Mouse (Mus musculus): ENCODE results near the gene 1600014C10Rik. TPM values are rescaled to one million over a fixed set of nuclear protein-coding genes. Genes with fewer than 3 reads are reported as not detected.

The 1600014C10Rik gene
- total RNA-seq, 2 experiments from 2014 or later = 34.2 to 43.7 TPM

DNA sequence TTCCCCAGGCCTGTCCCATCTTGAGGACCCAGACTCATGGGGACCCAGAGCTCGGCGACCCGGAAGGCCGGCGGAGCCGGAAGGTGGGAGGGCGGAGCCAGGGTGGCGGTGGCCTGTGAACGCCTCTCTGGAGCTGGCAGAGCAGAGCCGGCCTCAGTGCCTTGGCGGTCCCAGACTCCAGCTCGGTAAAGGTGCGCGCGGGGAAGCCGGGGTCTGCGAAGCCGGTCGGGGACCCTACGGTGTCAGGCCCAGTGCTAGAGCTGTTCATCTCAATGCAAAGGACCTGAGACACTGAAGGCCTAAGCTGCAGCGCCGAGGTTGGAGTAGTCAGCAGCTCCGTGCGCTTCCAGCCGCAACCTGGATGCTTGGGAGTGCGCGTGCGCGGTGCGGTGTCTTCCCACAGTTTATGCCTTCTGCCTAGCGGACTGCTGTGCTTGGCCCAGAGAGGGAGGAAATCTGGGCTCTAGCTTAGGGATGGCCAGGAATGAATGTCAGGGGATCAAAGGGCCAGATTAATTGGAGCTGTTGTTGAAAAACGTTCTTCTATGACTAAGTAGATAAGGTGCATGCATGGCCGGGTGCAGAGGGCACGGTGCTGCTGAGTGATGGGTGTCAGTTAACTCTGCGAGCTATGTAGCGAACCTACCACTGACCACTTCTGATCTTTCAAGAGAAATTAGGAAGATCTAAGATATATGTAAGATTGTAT lies 846 bp downstream of the 1600014C10Rik start:
- DNase-seq = peak; percentile 92 to 94

DNA sequence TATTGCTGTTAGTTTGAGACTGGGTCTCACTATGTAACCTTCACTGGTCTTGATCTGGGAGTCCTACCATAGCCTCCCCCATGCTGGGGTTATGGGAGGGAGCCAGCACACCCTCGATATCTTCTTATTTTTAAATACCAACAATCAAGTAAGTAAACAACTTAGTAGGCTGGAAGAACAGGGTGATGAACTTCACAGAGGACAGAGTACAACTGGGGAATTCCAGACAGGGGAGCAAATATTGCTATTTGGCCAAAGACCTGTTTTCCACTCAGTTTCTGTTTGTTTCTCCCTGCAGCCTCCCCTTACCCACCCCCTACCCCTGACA lies 1.4 kb downstream of the 1600014C10Rik start:
- no peak for DNase-seq

DNA sequence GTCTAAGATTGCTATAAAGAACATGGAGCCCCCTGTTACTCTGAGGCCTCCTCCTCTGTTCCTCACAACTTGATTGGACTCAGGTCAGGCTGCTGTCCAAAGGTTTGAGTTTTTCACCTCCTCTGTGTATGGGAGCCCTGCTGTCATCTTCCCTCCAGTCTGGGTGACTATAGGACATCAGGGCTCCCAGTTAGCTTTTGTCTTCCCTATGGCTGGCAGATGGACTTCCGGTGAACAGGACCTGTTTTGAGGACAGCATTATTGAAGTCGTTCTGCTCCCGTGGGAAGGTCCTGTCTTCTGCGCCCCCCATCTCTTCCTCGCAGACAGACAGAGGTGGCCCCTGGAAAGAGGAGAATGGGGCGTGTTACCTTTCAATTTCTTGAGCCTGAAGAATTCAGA lies 1.8 kb downstream of the 1600014C10Rik start:
- no peak for DNase-seq

DNA sequence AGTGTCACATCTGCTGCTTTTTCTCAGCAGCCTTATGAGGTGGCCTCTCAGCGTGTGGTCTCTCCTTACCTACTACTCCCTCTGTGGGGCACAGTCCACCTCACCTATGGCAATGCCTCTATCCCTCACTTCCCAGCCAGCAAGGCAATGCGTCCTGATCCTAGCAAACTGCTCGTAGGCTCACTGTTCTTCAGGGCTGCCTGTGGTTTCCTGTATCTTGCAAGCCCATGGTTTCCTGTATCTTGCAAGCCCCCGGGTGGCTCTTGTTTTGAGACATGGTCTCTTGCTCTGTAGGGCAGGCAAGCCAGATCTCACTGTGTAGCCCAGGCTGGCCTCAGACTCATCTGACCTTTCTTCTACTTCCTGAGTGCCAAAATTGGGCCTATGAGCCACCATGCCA lies 3.8 kb downstream of the 1600014C10Rik start:
- DNase-seq = no peak

GRCm38 (mm10) chr7:38187796-38188195 lies 4.8 kb downstream of the 1600014C10Rik start:
- DNase-seq = peak in 1 of 2 experiments; percentile 42

DNA sequence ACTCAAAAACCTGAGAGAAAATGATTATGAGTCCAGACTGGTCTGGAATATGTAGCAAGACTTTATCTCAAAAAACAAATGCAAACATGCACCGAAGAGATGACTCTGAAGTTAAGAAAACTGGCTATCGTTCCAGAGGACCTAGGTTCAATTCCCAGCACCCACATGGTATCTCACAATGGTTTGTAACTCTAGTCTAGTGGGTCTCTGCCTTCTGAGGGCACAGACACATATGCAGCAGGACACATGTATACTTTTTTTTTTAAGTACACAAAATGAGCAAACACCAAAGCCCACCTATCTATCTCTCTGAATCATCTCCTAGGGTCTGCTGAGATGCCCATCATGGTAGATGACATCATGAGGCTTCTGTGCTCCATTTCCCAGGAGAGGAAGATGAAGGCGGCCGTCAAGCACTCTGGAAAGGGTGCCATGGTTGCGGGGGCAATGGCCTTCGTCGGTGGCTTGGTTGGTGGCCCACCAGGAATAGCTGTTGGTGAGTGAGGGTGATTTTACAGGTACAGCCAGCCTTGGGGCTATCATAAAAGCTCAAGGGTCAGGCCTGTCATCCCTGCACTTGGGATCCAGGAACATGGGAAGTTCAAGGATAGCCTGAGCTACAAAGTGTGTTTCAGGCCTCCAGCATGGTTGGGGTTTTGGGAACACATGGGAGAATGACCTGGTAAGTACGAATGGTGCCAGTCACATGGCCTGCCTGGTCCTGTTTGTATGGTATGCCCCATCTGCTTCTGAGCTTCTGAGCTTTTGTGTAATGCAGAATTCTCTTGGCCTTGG lies 5.5 kb downstream of the 1600014C10Rik start:
- no peak for DNase-seq

- no peak for DNase-seq
Observed at GRCm38 (mm10) chr7:38189136-38189982, 6.3 kb downstream of the 1600014C10Rik start.

- DNase-seq = no peak
Observed at GRCm38 (mm10) chr7:38190056-38190835, 7.2 kb downstream of the 1600014C10Rik start.

- no peak for DNase-seq
Observed at GRCm38 (mm10) chr7:38191146-38191545, 8.1 kb downstream of the 1600014C10Rik start.

- DNase-seq = no peak
Observed at GRCm38 (mm10) chr7:38191571-38191970, 8.6 kb downstream of the 1600014C10Rik start.

DNA sequence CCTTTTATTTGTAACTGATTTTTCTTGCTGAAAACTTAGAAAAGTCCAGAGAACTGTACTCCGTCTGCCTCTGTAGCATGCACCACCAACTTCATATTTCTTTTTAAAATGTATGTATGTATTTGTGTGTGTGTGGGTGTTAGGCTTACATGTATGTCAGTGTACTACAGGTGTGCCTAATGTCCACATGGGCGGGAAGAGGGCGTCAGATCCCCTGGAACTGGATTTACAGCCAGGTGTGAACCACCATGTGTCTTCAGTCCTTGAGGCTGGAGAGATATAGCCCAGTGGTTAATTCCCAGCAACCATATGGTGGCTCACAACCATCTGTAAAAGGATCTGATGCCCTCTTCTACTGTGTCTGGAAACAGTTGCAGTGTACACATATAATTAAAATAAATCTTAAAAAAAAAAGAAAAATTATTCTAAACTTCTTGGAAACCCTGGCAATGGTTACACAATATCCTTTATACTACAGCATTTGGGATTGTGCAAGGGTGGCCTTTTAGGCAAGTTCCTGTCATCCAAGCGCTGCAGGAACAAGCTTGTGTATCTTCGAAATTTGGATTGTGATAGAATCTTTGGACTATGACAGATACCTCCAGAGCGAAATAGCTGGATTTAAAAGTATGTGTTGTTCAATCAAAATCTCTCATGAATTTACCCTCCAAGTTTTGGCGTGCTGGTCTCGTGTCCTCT lies 17.0 kb downstream of the 1600014C10Rik start:
- no peak for DNase-seq

DNA sequence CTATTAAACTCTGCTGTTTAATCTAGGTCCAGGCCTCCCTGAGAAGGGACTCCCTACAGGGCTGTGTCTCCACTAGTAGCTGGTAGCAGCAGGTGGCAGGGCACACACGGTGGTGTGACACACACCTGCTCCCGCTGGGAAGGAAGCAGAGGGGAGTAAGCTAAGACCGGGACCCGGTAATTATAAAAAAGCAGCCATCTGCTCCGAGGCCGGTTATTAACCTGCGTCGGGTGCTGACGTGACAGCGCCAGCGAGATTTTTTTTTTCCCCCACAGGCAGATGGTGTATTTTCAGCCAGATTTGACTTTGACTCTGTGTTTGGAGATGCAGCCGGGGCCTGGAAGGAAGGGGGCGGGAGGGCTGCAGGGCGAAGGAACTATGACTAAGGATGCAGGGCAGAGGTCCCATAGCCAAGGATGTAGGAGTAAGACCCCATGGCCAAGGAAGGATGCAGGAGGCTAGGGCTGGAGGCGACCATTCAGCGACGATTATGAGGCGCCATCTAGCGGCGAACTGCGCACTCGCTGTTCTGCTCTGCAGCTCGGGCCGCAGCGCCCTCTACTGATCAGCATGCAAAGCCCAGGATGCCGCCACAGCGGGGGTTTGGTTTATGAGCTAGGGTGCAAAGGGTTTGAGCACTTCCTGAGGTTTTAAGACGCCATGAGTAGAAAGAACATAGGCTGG lies 17.7 kb downstream of the 1600014C10Rik start:
- DNase-seq = peak; percentile 85 to 91

DNA sequence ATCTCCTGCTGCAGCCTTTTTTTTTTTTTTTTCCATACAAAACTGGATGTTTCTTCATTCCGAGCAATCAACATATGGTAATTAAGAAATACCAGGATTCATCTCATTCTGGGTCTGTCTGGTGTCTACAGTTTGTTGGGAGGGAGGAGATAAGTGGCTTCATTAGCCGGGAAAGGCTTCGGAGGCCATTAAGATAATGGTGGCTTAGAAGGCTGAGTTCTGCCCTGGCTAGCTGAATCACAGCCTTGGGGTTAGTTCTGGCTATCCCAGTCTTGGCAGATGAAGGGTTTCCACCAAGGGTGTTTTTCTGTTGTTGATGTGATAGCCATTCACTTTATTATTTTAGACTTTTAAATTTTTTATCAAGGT lies 18.3 kb downstream of the 1600014C10Rik start:
- no peak for DNase-seq

DNA sequence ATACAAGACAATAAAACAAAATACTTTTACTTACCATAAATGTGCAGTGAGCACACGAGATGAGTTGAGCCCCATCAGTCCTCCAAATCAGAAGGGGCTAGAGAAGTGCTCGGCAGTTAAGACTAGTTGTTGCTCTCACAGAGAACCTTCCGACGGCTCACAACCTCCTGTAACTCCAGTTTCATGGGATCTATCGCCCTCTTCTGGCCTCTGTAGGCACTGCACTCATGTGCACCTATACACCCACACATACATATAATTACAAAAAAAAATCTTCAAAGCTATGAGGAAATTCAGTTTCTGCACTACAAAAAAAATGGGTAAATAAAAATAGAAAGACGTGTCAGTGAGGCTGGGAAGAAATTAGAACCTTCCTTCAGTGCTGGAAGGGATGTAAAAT lies 21.3 kb downstream of the 1600014C10Rik start:
- DNase-seq = no peak

- DNase-seq = no peak
Observed at GRCm38 (mm10) chr7:38205801-38206200, 22.8 kb downstream of the 1600014C10Rik start.

GRCm38 (mm10) chr7:38206564-38206963 lies 23.5 kb downstream of the 1600014C10Rik start:
- DNase-seq = no peak

DNA sequence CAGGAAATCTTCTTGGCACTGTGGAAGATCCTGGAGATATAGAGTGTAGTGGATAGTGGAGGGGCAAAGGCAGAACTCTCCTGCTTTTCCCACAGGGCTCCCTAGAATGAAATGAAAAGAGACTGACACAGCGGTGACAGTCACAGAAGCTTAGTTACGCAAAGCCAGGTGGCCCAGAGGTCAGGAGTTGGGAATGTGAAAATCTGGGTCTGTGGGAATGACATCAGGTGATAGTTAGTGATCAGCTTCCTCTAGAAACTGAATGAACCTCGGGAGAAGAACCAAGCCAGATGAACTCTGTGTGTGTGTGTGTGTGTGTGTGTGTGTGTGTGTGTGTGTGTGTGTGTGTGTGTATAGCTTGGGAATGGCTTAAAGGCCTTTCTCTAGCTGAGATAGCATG lies 26.0 kb downstream of the 1600014C10Rik start:
- DNase-seq = no peak

- no peak for DNase-seq
Observed at GRCm38 (mm10) chr7:38209478-38210152, 26.6 kb downstream of the 1600014C10Rik start.

- no peak for DNase-seq
Observed at GRCm38 (mm10) chr7:38212651-38213062, 29.6 kb downstream of the 1600014C10Rik start.
